Mouse (Mus musculus) heart, postnatal 0 days (tissue): ENCODE results near the gene D5Ertd579e. TPM values are rescaled to one million over a fixed set of nuclear protein-coding genes. Genes with fewer than 3 reads are reported as not detected.

ENCODE experiments used
- ATAC-seq: fragments of 200-750 bp; cut with Nextera tagmentation; 2 replicates; pipeline ENCODE4 v1.8.0; 2017; ENCODE audit warnings: low read depth, moderate number of reproducible peaks, moderate library complexity; ENCODE audit not compliant: insufficient read depth
- DNase-seq: peaks from one replicate; pipeline ENCODE4 v3.0.0-alpha.2; 2016; ENCODE audit warnings: low spot score
- H3K27ac ChIP-seq: fragments of 300-500 bp; sonication (generic); 2 replicates; pipeline ENCODE4 v1.5.1; 2014; ENCODE audit warnings: low read depth, mild to moderate bottlenecking
- H3K27me3 ChIP-seq: fragments of 300-500 bp; sonication (generic); 2 replicates; pipeline ENCODE4 v1.6.1; 2014; ENCODE audit warnings: low read length, mixed read lengths; ENCODE audit not compliant: control insufficient read depth, insufficient read depth
- H3K36me3 ChIP-seq: fragments of 300-500 bp; sonication (generic); replicated peaks from 2 replicates; pipeline ENCODE4 v1.6.1; 2014; ENCODE audit warnings: low read length, mixed read lengths; ENCODE audit not compliant: control insufficient read depth, insufficient read depth
- H3K4me1 ChIP-seq: fragments of 300-500 bp; sonication (generic); 2 replicates; pipeline ENCODE4 v1.6.1; 2014; ENCODE audit warnings: antibody characterized with exemption; ENCODE audit not compliant: control insufficient read depth, insufficient read depth
- H3K4me2 ChIP-seq: fragments of 300-500 bp; sonication (generic); 2 replicates; pipeline ENCODE4 v1.6.1; 2014; ENCODE audit warnings: low read depth, mild to moderate bottlenecking, low read length, moderate library complexity
- H3K4me3 ChIP-seq: fragments of 300-500 bp; sonication (generic); 2 replicates; pipeline ENCODE4 v1.5.1; 2014; ENCODE audit warnings: low read depth, low read length
- H3K9ac ChIP-seq: fragments of 300-500 bp; sonication (generic); replicated peaks from 2 replicates; pipeline ENCODE4 v1.6.1; 2014; ENCODE audit warnings: low read depth, low read length, mixed read lengths
- H3K9me3 ChIP-seq: fragments of 300-500 bp; sonication (generic); replicated peaks from 2 replicates; pipeline ENCODE4 v1.6.1; 2016; ENCODE audit warnings: low read length; ENCODE audit not compliant: control insufficient read depth
- CTCF ChIP-seq: IDR thresholded peaks from 2 replicates; pipeline ENCODE4 v1.5.1; 2016; ENCODE audit warnings: antibody characterized with exemption, control low read depth, low read depth
- EP300 ChIP-seq: IDR thresholded peaks from 2 replicates; pipeline ENCODE4 v1.6.1; 2016; ENCODE audit warnings: antibody characterized with exemption, low read depth
- WGBS: fragments of 180-500 bp; shearing (Covaris S2); extraction: QIAGEN DNeasy Blood & Tissue Kit; methylation state at CpG from one replicate; pipeline ENCODE4 v1.1.7; 2014; 5-methylcytosine and 5-hydroxymethylcytosine counted together
- polyA plus RNA-seq: library from polyadenylated mRNA; unstranded; fragments of >200 nt; fragmentation: Nextera tagmentation; extraction: Ambion mirVana; gene quantifications from 2 replicates; pipeline ENCODE4 v1.2.1, GENCODE M21; 2015
- total RNA-seq: library from RNA; depleted of rRNA; stranded (reverse); fragments of >200 nt; gene quantifications from 2 replicates; pipeline ENCODE4 v1.2.3, GENCODE M21; 2014; ENCODE audit warnings: low replicate concordance

Gene D5Ertd579e
- total and polyA plus RNA-seq, 2 experiments from 2014 or later: 28.5 to 52.6 TPM

DNA sequence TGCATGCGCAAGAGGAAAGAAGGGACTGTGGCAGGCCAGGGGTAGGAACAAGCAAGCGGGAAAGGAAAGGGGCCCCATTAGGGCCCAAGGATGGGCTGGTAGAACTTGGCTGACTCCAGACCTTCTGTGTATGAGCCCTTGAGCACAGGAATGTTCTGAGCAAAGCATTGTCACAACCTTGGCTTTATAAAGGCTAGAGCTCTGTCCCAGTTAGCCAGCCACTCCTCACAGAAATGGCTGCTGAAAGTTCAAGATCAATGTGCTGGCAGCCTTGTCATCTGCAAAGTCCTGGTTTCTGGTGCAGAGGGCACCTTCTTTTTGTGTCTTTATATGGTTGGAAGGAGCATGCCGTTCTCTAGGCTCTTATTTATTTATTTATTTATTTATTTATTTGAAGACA is 23.8 kb upstream of the D5Ertd579e start:
- H3K36me3 ChIP-seq: no peaks in the 10 kb centered on the region
- no peak for ATAC-seq
- no peak overlapping the region for H3K4me3 ChIP-seq
- H3K4me1 ChIP-seq: peaks cover 18% of the 10 kb centered on the region
- no peak overlapping the region for H3K9ac ChIP-seq
- H3K4me2 ChIP-seq: no peak overlapping the region
- TF ChIP-seq CTCF (no peak), EP300 (no peak)
- H3K9me3 ChIP-seq: no peaks in the 10 kb centered on the region
- no peaks in the 10 kb centered on the region for H3K27me3 ChIP-seq
- DNase-seq: no peak
- WGBS: 81% methylated on average over 3 of the region's 3 CpGs
- H3K27ac ChIP-seq: no peak overlapping the region

DNA sequence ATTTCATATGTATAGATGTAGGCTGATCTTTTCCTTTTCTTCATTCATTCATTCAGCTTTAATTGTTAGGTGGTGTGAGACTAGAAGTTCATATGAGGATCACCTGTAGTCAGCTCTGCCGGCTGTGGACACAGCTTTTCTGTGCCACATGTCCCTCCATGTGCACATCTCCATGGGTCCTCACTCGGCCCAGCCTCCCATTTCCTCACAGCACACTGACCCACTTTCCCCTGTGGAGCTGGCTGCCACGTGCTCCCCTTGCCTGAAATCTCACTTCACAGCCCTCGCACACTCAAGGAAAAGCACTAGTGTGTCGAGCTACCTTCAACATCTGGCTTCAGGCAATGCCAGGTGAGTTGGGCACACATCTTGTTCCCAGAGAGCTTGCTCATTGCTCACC is 23.3 kb upstream of the D5Ertd579e start:
- no peak for TF ChIP-seq CTCF
- TF ChIP-seq EP300: no peak
- Histone ChIP-seq H3K4me3 (no peak overlapping the region), H3K27me3 (no peaks in the 10 kb centered on the region), H3K4me2 (no peak overlapping the region), H3K4me1 (peaks cover 18% of the 10 kb centered on the region), H3K27ac (no peak overlapping the region), H3K9ac (no peak overlapping the region), H3K9me3 (no peaks in the 10 kb centered on the region), H3K36me3 (no peaks in the 10 kb centered on the region)
- ATAC-seq (no peak), DNase-seq (no peak)
- WGBS: 75% methylated on average over 5 of the region's 5 CpGs

DNA sequence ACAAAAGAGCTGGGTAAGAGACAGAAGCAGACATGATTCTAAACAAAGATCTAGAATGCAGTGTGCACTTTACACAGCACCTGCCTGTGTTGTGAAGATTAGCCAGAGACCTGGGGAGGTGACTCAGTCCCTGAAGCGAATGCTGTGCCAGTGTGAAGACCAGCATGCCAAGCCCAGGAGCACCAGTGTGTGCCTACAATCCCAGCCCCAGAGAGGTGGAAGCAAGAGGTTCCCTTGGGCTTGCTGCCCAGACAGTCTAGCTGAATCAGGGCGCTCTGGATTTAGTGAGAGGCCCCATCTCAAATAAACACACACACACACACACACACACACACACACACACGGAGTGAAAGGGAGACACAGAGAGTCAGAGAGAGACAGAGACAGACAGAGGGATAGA is 22.1 kb upstream of the D5Ertd579e start:
- WGBS: 78% methylated on average over 3 of the region's 3 CpGs
- H3K27ac ChIP-seq: no peak overlapping the region
- no peak overlapping the region for H3K4me3 ChIP-seq
- no peaks in the 10 kb centered on the region for H3K36me3 ChIP-seq
- no peaks in the 10 kb centered on the region for H3K27me3 ChIP-seq
- peaks cover 23% of the 10 kb centered on the region for H3K4me1 ChIP-seq
- no peak for ATAC-seq
- no peak overlapping the region for H3K4me2 ChIP-seq
- no peak for TF ChIP-seq EP300
- TF ChIP-seq CTCF: no peak
- H3K9ac ChIP-seq: no peak overlapping the region
- DNase-seq: no peak
- no peaks in the 10 kb centered on the region for H3K9me3 ChIP-seq

DNA sequence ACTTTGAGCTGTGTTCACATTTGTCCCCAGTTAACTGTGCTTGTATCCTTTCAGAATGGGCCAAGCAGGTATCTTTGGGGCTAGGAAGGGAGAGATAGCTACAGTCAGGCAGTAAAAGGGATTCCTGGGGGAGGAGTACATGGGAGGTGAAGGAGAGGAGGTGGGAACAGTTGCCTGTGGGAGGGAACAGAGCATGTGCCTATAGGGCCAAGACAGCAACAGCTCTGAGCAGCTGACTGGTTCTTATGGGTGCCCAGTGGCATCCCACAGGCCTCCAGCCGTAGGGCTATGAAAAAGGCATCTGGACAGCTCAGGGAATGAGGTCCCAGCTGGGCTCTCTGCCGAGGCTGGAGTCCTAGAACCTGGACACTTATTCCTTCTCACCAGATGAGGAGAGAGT is 21.0 kb upstream of the D5Ertd579e start:
- no peak overlapping the region for H3K4me3 ChIP-seq
- no peak overlapping the region for H3K4me2 ChIP-seq
- no peaks in the 10 kb centered on the region for H3K36me3 ChIP-seq
- peaks cover 34% of the 10 kb centered on the region for H3K4me1 ChIP-seq
- no peak for ATAC-seq
- no peaks in the 10 kb centered on the region for H3K27me3 ChIP-seq
- 65% methylated on average over 2 of the region's 2 CpGs for WGBS
- H3K9me3 ChIP-seq: no peaks in the 10 kb centered on the region
- DNase-seq: no peak
- H3K9ac ChIP-seq: no peak overlapping the region
- no peak for TF ChIP-seq EP300
- TF ChIP-seq CTCF: no peak
- H3K27ac ChIP-seq: no peak overlapping the region

DNA sequence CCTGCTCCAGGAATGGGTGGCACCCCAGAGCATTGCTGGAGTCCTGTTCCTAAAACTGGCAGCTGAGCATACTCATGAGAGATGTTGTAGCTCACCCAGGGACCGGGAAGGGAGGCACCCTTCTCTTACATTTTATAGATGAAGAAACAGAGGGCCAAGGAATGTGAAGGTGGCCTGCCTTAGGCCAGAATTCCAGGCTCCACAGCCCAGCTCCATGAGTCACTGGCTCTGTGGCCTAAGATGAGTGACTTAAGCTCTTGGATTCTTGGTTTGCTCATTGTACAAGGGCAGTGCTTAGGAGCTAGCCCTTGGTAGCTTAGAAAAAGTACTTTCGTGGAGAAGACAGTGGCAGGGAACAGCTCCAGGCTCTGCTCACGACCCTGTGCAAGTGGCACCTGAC is 19.0 kb upstream of the D5Ertd579e start:
- WGBS: 54% methylated on average over 3 of the region's 3 CpGs
- Histone ChIP-seq H3K4me1 (peaks cover 32% of the 10 kb centered on the region), H3K27ac (peak overlapping the region; percentile 61), H3K36me3 (no peaks in the 10 kb centered on the region), H3K4me2 (no peak overlapping the region), H3K9me3 (no peaks in the 10 kb centered on the region), H3K9ac (no peak overlapping the region), H3K27me3 (no peaks in the 10 kb centered on the region), H3K4me3 (no peak overlapping the region)
- ATAC-seq: no peak
- no peak for DNase-seq
- TF ChIP-seq EP300: no peak
- no peak for TF ChIP-seq CTCF

DNA sequence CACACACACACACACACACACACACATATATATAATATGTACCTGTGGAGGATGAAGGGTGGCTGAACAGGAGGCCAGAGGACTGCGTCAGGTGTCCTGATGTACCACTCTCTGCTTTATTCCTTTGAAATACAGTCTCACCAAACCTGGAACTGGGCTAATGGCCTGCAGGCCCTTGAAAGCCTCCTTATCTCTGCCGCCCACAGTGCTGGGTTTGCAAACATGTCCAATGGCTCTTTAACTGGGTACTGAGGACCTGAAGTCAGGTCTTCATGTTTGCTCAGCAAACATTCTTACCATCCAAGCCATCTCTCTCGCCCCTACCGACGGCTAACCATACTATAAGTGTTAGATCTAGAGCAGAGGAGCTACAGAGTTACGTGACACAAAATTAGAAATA is 17.9 kb upstream of the D5Ertd579e start:
- no peak for TF ChIP-seq CTCF
- TF ChIP-seq EP300: no peak
- H3K4me2 ChIP-seq: no peak overlapping the region
- 74% methylated on average over 6 of the region's 6 CpGs for WGBS
- no peak overlapping the region for H3K4me3 ChIP-seq
- DNase-seq (no peak), ATAC-seq (no peak)
- H3K9ac ChIP-seq: no peak overlapping the region
- H3K36me3 ChIP-seq: no peaks in the 10 kb centered on the region
- H3K27me3 ChIP-seq: no peaks in the 10 kb centered on the region
- H3K4me1 ChIP-seq: peaks cover 32% of the 10 kb centered on the region
- H3K27ac ChIP-seq: peak overlapping the region; percentile 94
- H3K9me3 ChIP-seq: no peaks in the 10 kb centered on the region
